Mouse (Mus musculus) ES-E14 (cell line): ENCODE data around the gene 1700009N14Rik. TPM values are rescaled to one million over a fixed set of nuclear protein-coding genes. Genes with fewer than 3 reads are reported as not detected.

Experiments used
- DNase-seq: peaks from one replicate; pipeline ENCODE4 v3.0.0-alpha.2; 2013; ENCODE audit warnings: low read depth, low spot score
- H3K27ac ChIP-seq: 2 replicates; pipeline ENCODE4 v1.5.1; 2012; ENCODE audit warnings: low read depth, mild to moderate bottlenecking, low read length, moderate library complexity, mixed read lengths; ENCODE audit not compliant: poor library complexity, insufficient read depth, severe bottlenecking
- H3K36me3 ChIP-seq: 2 replicates; pipeline ENCODE4 v1.6.1; 2012; ENCODE audit warnings: mild to moderate bottlenecking, low read length, moderate library complexity, mixed read lengths; ENCODE audit not compliant: control insufficient read depth, poor library complexity, insufficient read depth, severe bottlenecking
- H3K4me1 ChIP-seq, 2 experiments: fragments of 150-350 bp in 1 of 2; sonication (generic) in 1 of 2; 2 replicates each; pipeline ENCODE4 v1.6.1; 2012; ENCODE audit warnings: low read length in 2 of 2, mild to moderate bottlenecking in 1 of 2, mixed read lengths in 1 of 2; ENCODE audit not compliant: control insufficient read depth in 2 of 2, insufficient read depth in 2 of 2, poor library complexity in 1 of 2
- H3K4me3 ChIP-seq, 2 experiments: fragments of 150-350 bp in 1 of 2; sonication (generic) in 1 of 2; 2 replicates each; pipeline ENCODE4 v1.5.1; 2012; ENCODE audit warnings: low read length in 2 of 2, low read depth in 1 of 2, mild to moderate bottlenecking in 1 of 2, mixed read lengths in 1 of 2; ENCODE audit not compliant: insufficient read depth in 1 of 2, poor library complexity in 1 of 2, severe bottlenecking in 1 of 2
- H3K9ac ChIP-seq: 2 replicates; pipeline ENCODE4 v1.6.1; 2012; ENCODE audit warnings: low read depth, mild to moderate bottlenecking, low read length, mixed read lengths; ENCODE audit not compliant: poor library complexity, insufficient read depth, severe bottlenecking
- H3K9me3 ChIP-seq: fragments of 150-350 bp; sonication (generic); 2 replicates; pipeline ENCODE4 v1.6.1; 2012; ENCODE audit warnings: low read depth, mild to moderate bottlenecking, low read length; ENCODE audit not compliant: control insufficient read depth, insufficient read depth
- CHD2 ChIP-seq: IDR thresholded peaks from 2 replicates; pipeline ENCODE4 v1.6.1; 2014; ENCODE audit warnings: mild to moderate bottlenecking, low read depth, low read length, inconsistent platforms
- in situ Hi-C, 2 experiments: fragments of 600-800 bp; cut with MboI; formaldehyde crosslinking; loops; one replicate each; pipeline ENCODE4 v1.15.1; 2025; ENCODE audit warnings: low sequenced_read_pairs in 2 of 2, inconsistent platforms in 1 of 2; ENCODE audit not compliant: unreplicated experiment in 2 of 2
- total RNA-seq: library from RNA; depleted of rRNA; stranded (reverse); fragments of 300-350 nt; gene quantifications from 2 replicates; pipeline ENCODE4 v1.2.3, GENCODE M21; 2012

Gene 1700009N14Rik
- total RNA-seq, 1 experiment, result 0.27 TPM

- in situ Hi-C loops, result no loop called here
- H3K9me3 ChIP-seq, result no peaks in the 10 kb centered on the region
- TF ChIP-seq CHD2, result no peak
- no peak overlapping the region for H3K27ac ChIP-seq
- no peak overlapping the region for H3K9ac ChIP-seq
- H3K36me3 ChIP-seq, result no peaks in the 10 kb centered on the region
- no peak for DNase-seq
- H3K4me3 ChIP-seq, result no peak overlapping the region
- no peaks in the 10 kb centered on the region for H3K4me1 ChIP-seq
Measured at GRCm38 (mm10) chr4:39495875-39496274, 45.8 kb downstream of the 1700009N14Rik start.
